Mouse (Mus musculus) retina, postnatal 1 day (tissue): ENCODE measurements around the gene Cck.
"Not testable (repeated sequence)": the region's sequence is repeated elsewhere in the genome, so short reads cannot be mapped to it uniquely, and the experiment has no call there.

Experiments
- DNase-seq: peaks from one replicate; pipeline ENCODE4 v3.0.0-alpha.2; 2012

Cck gene

GRCm38 (mm10) chr9:121459950-121460349 lies 35.5 kb downstream of the Cck start:
- DNase-seq = no peak

GRCm38 (mm10) chr9:121458466-121458865 lies 37.0 kb downstream of the Cck start:
- peak; percentile 56 for DNase-seq

GRCm38 (mm10) chr9:121456739-121457515 lies 38.6 kb downstream of the Cck start:
- no peak for DNase-seq

- DNase-seq = no peak
These were observed 40.6 kb downstream of the Cck start for GRCm38 (mm10) chr9:121454891-121455290.

- not testable (repeated sequence) for DNase-seq
These were observed 43.1 kb downstream of the Cck start for GRCm38 (mm10) chr9:121452342-121452942.

GRCm38 (mm10) chr9:121446431-121446831 lies 49.1 kb downstream of the Cck start:
- DNase-seq = no peak

GRCm38 (mm10) chr9:121445364-121445763 lies 50.1 kb downstream of the Cck start:
- DNase-seq = peak; percentile 22

- DNase-seq = no peak
These were observed 51.2 kb downstream of the Cck start for GRCm38 (mm10) chr9:121444367-121444707.

GRCm38 (mm10) chr9:121443696-121444366 lies 51.7 kb downstream of the Cck start:
- DNase-seq = peak; percentile 62

- no peak for DNase-seq
These were observed 53.3 kb downstream of the Cck start for GRCm38 (mm10) chr9:121442145-121442544.
